In genomic region chr10:93967486-93967885, GRCm38 (mm10) we compare ENCODE assay signal across 18 mouse cellular contexts.
DNase-seq lines count a peak whose midpoint lies in the region; TF ChIP-seq lines count a peak whose summit lies in the region.
"Had no signal": no experiment of that assay in that cellular context is flagged by ENCODE, and none has a peak within 500 bp of the region (broad histone marks: within the 10 kb centered on the region; RNA-seq: fewer than 3 reads in every experiment).

No protein-coding gene starts in this region.

- TF ChIP-seq CTCF in gastrocnemius, adult 2 months (IDR thresholded peaks at IDR 0.05), result peak; percentile 38
- TF ChIP-seq CTCF in layer of hippocampus, adult 2 months (conservative IDR thresholded peaks at IDR 0.05), result peak; percentile 36; the same call in 1 of the 2 replicates

- H3K27ac ChIP-seq in gastrocnemius, adult 2 months, result peak overlapping the region; percentile 50; the same call in 1 of the 2 replicates
- no peak overlapping the region for H3K27ac ChIP-seq in layer of hippocampus, adult 2 months
- H3K27ac ChIP-seq: forebrain, embryonic 10.5 days; left cerebral cortex, adult 2 months; liver, embryonic 14.5 days had no signal

- H3K4me3 ChIP-seq in gastrocnemius, adult 2 months, result no peak overlapping the region; the same call in 1 of the 2 replicates
- no peak overlapping the region for H3K4me3 ChIP-seq in layer of hippocampus, adult 2 months
- H3K4me3 ChIP-seq: forebrain, embryonic 10.5 days; left cerebral cortex, adult 2 months had no signal

- DNase-seq in gastrocnemius, adult 2 months, result no peak
- no peak for DNase-seq in gastrocnemius, postnatal 36 days
- DNase-seq in layer of hippocampus, adult 2 months (ENCODE audit: low spot score in 2 of 2), result no peak
- DNase-seq in layer of hippocampus, postnatal 36 days, result no peak
- DNase-seq in 416B (ENCODE audit: low read depth), result peak; percentile 37
- peak; percentile 3 for DNase-seq in induced T-regulatory cell, adult 2 months (ENCODE audit: low read depth)
- no peak for DNase-seq in frontal cortex, postnatal 14 days (ENCODE audit: low spot score in 2 of 2)
- DNase-seq: adrenal gland, postnatal 14 days; B cell, adult 2 months; cerebellum, adult 8-10 months; heart, postnatal 10 days; kidney, adult 9 months; kidney, postnatal 4 days; layer of hippocampus, adult 9-11 months; lung, postnatal 10 days had no signal

- intact Hi-C loops in gastrocnemius, adult 2 months (cut with DNase I), result no loop called here
- intact Hi-C loops in gastrocnemius, postnatal 36 days (cut with DNase I), result no loop called here

Comparison
In these comparisons a context has a peak if more than half of its experiments do, and no peak if none do; other contexts are left out.
1. DNase-seq: peak in 416B (single experiment) and induced T-regulatory cell, adult 2 months (single experiment); none in gastrocnemius, adult 2 months (single experiment), gastrocnemius, postnatal 36 days (0 of 2), layer of hippocampus, adult 2 months (0 of 2), layer of hippocampus, postnatal 36 days (0 of 2) and frontal cortex, postnatal 14 days (0 of 2).